Mouse (Mus musculus) embryonic fibroblast, embryonic 13.5 days (primary cell): ENCODE data around the gene Gprc5c. TPM values are rescaled to one million over a fixed set of nuclear protein-coding genes. Genes with fewer than 3 reads are reported as not detected.

Experiments used
- H3K27ac ChIP-seq: 2 replicates; pipeline ENCODE4 v1.5.1; 2012; ENCODE audit warnings: low read length, control low read depth, inconsistent platforms; ENCODE audit not compliant: insufficient read depth
- H3K4me1 ChIP-seq: 2 replicates; pipeline ENCODE4 v1.6.1; 2011; ENCODE audit warnings: low read length; ENCODE audit not compliant: control insufficient read depth, insufficient read depth
- H3K4me3 ChIP-seq: 2 replicates; pipeline ENCODE4 v1.5.1; 2011; ENCODE audit warnings: mild to moderate bottlenecking, control low read depth, low read length; ENCODE audit not compliant: insufficient read depth
- CTCF ChIP-seq: IDR thresholded peaks from 2 replicates; pipeline ENCODE4 v1.5.1; 2011; ENCODE audit warnings: mild to moderate bottlenecking, control low read depth, low read length, moderate library complexity, borderline replicate concordance; ENCODE audit not compliant: insufficient read depth
- POLR2A ChIP-seq: IDR thresholded peaks from 2 replicates; pipeline ENCODE4 v1.6.1; 2011; ENCODE audit warnings: low read depth, mild to moderate bottlenecking, control low read depth, low read length, moderate library complexity
- polyA plus RNA-seq: library from polyadenylated mRNA; stranded (reverse); fragments of >200 nt; gene quantifications from 2 replicates; pipeline ENCODE4 v1.2.4, GENCODE M21; 2011; ENCODE audit warnings: low read depth; ENCODE audit not compliant: missing spikeins, insufficient read length

The Gprc5c gene
- polyA plus RNA-seq, 1 experiment: 9.2 TPM

- Histone ChIP-seq H3K4me1 (no peaks in the 10 kb centered on the region; the same call in 1 of the 2 replicates), H3K4me3 (no peak overlapping the region), H3K27ac (peak overlapping the region; percentile 54)
- TF ChIP-seq CTCF (no peak), POLR2A (0 out of 2 replicates have a peak, but pooled peaks have one; percentile 52)
Observed at GRCm38 (mm10) chr11:114829499-114830432, 21.2 kb upstream of the Gprc5c start.

- Histone ChIP-seq H3K4me3 (no peak overlapping the region), H3K4me1 (no peaks in the 10 kb centered on the region; the same call in 1 of the 2 replicates), H3K27ac (peak overlapping the region; percentile 54)
- TF ChIP-seq CTCF: no peak
- no peak for TF ChIP-seq POLR2A
Observed at GRCm38 (mm10) chr11:114830433-114830773, 20.5 kb upstream of the Gprc5c start.

- Histone ChIP-seq H3K4me3 (no peak overlapping the region), H3K4me1 (no peaks in the 10 kb centered on the region; the same call in 1 of the 2 replicates), H3K27ac (no peak overlapping the region)
- TF ChIP-seq POLR2A (no peak), CTCF (no peak)
Observed at GRCm38 (mm10) chr11:114833166-114833565, 17.8 kb upstream of the Gprc5c start.

GRCm38 (mm10) chr11:114843818-114844463 is 7.0 kb upstream of the Gprc5c start:
- no peaks in the 10 kb centered on the region; the same call in 1 of the 2 replicates for H3K4me1 ChIP-seq
- TF ChIP-seq CTCF (no peak), POLR2A (no peak)
- no peak overlapping the region for H3K4me3 ChIP-seq
- no peak overlapping the region for H3K27ac ChIP-seq

- H3K27ac ChIP-seq: no peak overlapping the region
- H3K4me3 ChIP-seq: no peak overlapping the region
- TF ChIP-seq POLR2A: no peak
- no peak for TF ChIP-seq CTCF
- H3K4me1 ChIP-seq: no peaks in the 10 kb centered on the region; the same call in 1 of the 2 replicates
Observed at GRCm38 (mm10) chr11:114844464-114845220, 6.3 kb upstream of the Gprc5c start.

GRCm38 (mm10) chr11:114846336-114846735 is 4.6 kb upstream of the Gprc5c start:
- Histone ChIP-seq H3K4me3 (no peak overlapping the region), H3K4me1 (no peaks in the 10 kb centered on the region; the same call in 1 of the 2 replicates), H3K27ac (no peak overlapping the region)
- TF ChIP-seq CTCF (no peak), POLR2A (no peak)

- Histone ChIP-seq H3K4me1 (no peaks in the 10 kb centered on the region; the same call in 1 of the 2 replicates), H3K27ac (no peak overlapping the region), H3K4me3 (no peak overlapping the region)
- no peak for TF ChIP-seq POLR2A
- TF ChIP-seq CTCF: no peak
Observed at GRCm38 (mm10) chr11:114847008-114847407, 3.9 kb upstream of the Gprc5c start.

GRCm38 (mm10) chr11:114849572-114849971 is 1.4 kb upstream of the Gprc5c start:
- Histone ChIP-seq H3K27ac (no peak overlapping the region), H3K4me3 (no peak overlapping the region), H3K4me1 (no peaks in the 10 kb centered on the region)
- TF ChIP-seq CTCF (no peak), POLR2A (no peak)

GRCm38 (mm10) chr11:114850066-114850451 is 893 bp upstream of the Gprc5c start:
- Histone ChIP-seq H3K27ac (no peak overlapping the region), H3K4me3 (no peak overlapping the region), H3K4me1 (no peaks in the 10 kb centered on the region)
- TF ChIP-seq CTCF: no peak
- TF ChIP-seq POLR2A: no peak
